Mouse (Mus musculus): ENCODE results near the gene Klhl40. TPM values are rescaled to one million over a fixed set of nuclear protein-coding genes. Genes with fewer than 3 reads are reported as not detected.

Klhl40 gene
- total RNA-seq (2023): not detected

GRCm38 (mm10) chr9:121777484-121778065, at the start of gene Klhl40:
TSS of gene Klhl40 (plus strand) at chr9:121777607.

GRCm38 (mm10) chr9:121759091-121760081, 18.0 kb upstream of the Klhl40 start, which contains the start of gene Zfp651:
TSS of gene Zfp651 (plus strand) at chr9:121759330.

GRCm38 (mm10) chr9:121791757-121792521, 14.5 kb downstream of the Klhl40 start, which contains the start of gene Hhatl:
TSS of gene Hhatl (minus strand) at chr9:121792507.

Other genes with a start within 250 kb of the Klhl40 start
- gene Lyzl4, start 135.5 kb upstream of the Klhl40 start, total RNA-seq (2023): not detected
- 75.8 TPM for gene Vipr1, start 134.9 kb upstream of the Klhl40 start, total RNA-seq (2023)
- 35.3 TPM for gene Sec22c, start 72.1 kb upstream of the Klhl40 start, total RNA-seq (2023)
- gene Ss18l2, start 67.3 kb upstream of the Klhl40 start, total RNA-seq (2023): 16.7 TPM
- 218 TPM for gene Nktr, start 58.4 kb upstream of the Klhl40 start, total RNA-seq (2023)
- gene Zfp651, start 18.3 kb upstream of the Klhl40 start, total RNA-seq (2023): 0.95 TPM
- not detected for gene Hhatl, start 14.9 kb downstream of the Klhl40 start, total RNA-seq (2023)
- gene Ccdc13, start 61.9 kb downstream of the Klhl40 start, total RNA-seq (2023): not detected
- gene Higd1a, start 80.8 kb downstream of the Klhl40 start, total RNA-seq (2023): 20.5 TPM
- 3.9 TPM for gene Ackr2, start 120.7 kb downstream of the Klhl40 start, total RNA-seq (2023)
- gene Cyp8b1, start 138.7 kb downstream of the Klhl40 start, total RNA-seq (2023): not detected
- gene Fam198a, start 173.4 kb downstream of the Klhl40 start, total RNA-seq (2023): 0.18 TPM
- gene Pomgnt2, start 219.5 kb downstream of the Klhl40 start, total RNA-seq (2023): 0.21 TPM